Mouse (Mus musculus) testis, adult 2 months (tissue): ENCODE results near the gene Mon1b. TPM values are rescaled to one million over a fixed set of nuclear protein-coding genes. Genes with fewer than 3 reads are reported as not detected.

Experiments used
- H3K27ac ChIP-seq: fragments of 200-500 bp; 2 replicates; pipeline ENCODE4 v1.5.1; 2012; ENCODE audit warnings: low read depth, low read length; ENCODE audit not compliant: control insufficient read depth, insufficient read depth
- H3K27me3 ChIP-seq: fragments of 200-500 bp; 2 replicates; pipeline ENCODE4 v1.6.1; 2012; ENCODE audit warnings: mild to moderate bottlenecking, low read length, moderate library complexity; ENCODE audit not compliant: control insufficient read depth, insufficient read depth
- H3K36me3 ChIP-seq: fragments of 200-500 bp; 2 replicates; pipeline ENCODE4 v1.6.1; 2012; ENCODE audit warnings: mild to moderate bottlenecking, low read length; ENCODE audit not compliant: control insufficient read depth, insufficient read depth
- H3K4me1 ChIP-seq: fragments of 200-500 bp; 2 replicates; pipeline ENCODE4 v1.6.1; 2012; ENCODE audit warnings: low read length; ENCODE audit not compliant: control insufficient read depth, insufficient read depth
- H3K4me3 ChIP-seq: fragments of 200-500 bp; 2 replicates; pipeline ENCODE4 v1.5.1; 2012; ENCODE audit warnings: low read depth, mild to moderate bottlenecking, low read length, moderate library complexity, mixed read lengths; ENCODE audit not compliant: control insufficient read depth
- CTCF ChIP-seq: fragments of 200-500 bp; IDR thresholded peaks from 2 replicates; pipeline ENCODE4 v1.5.1; 2012; ENCODE audit warnings: low read depth, mild to moderate bottlenecking, inconsistent platforms, low read length, moderate library complexity; ENCODE audit not compliant: control insufficient read depth, insufficient read depth, insufficient replicate concordance
- POLR2A ChIP-seq: fragments of 200-500 bp; IDR thresholded peaks from 2 replicates; pipeline ENCODE4 v1.6.1; 2012; ENCODE audit warnings: low read depth, mild to moderate bottlenecking, inconsistent platforms, low read length, moderate library complexity; ENCODE audit not compliant: control insufficient read depth
- polyA plus RNA-seq: library from polyadenylated mRNA; depleted of rRNA; stranded (reverse); fragments of >200 nt; gene quantifications from 2 replicates; pipeline ENCODE4 v1.2.3, GENCODE M21; 2012; rRNA removed

Mon1b gene
- polyA plus RNA-seq, 1 experiment: 4.8 TPM

- Histone ChIP-seq H3K27ac (no peak overlapping the region), H3K27me3 (no peaks in the 10 kb centered on the region), H3K4me1 (no peaks in the 10 kb centered on the region), H3K4me3 (no peak overlapping the region), H3K36me3 (no peaks in the 10 kb centered on the region)
- no peak for TF ChIP-seq CTCF
- no peak for TF ChIP-seq POLR2A
These were observed 39.9 kb downstream of the Mon1b start for GRCm38 (mm10) chr8:113675281-113675680.

- H3K27ac ChIP-seq: no peak overlapping the region
- H3K27me3 ChIP-seq: no peaks in the 10 kb centered on the region
- no peaks in the 10 kb centered on the region for H3K36me3 ChIP-seq
- TF ChIP-seq POLR2A (no peak), CTCF (no peak)
- H3K4me3 ChIP-seq: no peak overlapping the region
- no peaks in the 10 kb centered on the region for H3K4me1 ChIP-seq
These were observed 41.4 kb downstream of the Mon1b start for GRCm38 (mm10) chr8:113676811-113677210.

GRCm38 (mm10) chr8:113679361-113679760 lies 44.0 kb downstream of the Mon1b start:
- Histone ChIP-seq H3K36me3 (no peaks in the 10 kb centered on the region), H3K4me1 (no peaks in the 10 kb centered on the region), H3K4me3 (no peak overlapping the region), H3K27me3 (no peaks in the 10 kb centered on the region), H3K27ac (no peak overlapping the region)
- TF ChIP-seq CTCF (no peak), POLR2A (no peak)

- H3K4me3 ChIP-seq: no peak overlapping the region
- no peaks in the 10 kb centered on the region for H3K4me1 ChIP-seq
- no peaks in the 10 kb centered on the region for H3K27me3 ChIP-seq
- H3K27ac ChIP-seq: no peak overlapping the region
- TF ChIP-seq POLR2A (no peak), CTCF (no peak)
- no peaks in the 10 kb centered on the region for H3K36me3 ChIP-seq
These were observed 52.6 kb downstream of the Mon1b start for GRCm38 (mm10) chr8:113687889-113688542.

GRCm38 (mm10) chr8:113688543-113688915 lies 53.1 kb downstream of the Mon1b start:
- Histone ChIP-seq H3K4me1 (no peaks in the 10 kb centered on the region), H3K27me3 (no peaks in the 10 kb centered on the region), H3K27ac (no peak overlapping the region), H3K4me3 (no peak overlapping the region), H3K36me3 (no peaks in the 10 kb centered on the region)
- TF ChIP-seq CTCF (no peak), POLR2A (no peak)

GRCm38 (mm10) chr8:113691622-113692343 lies 56.4 kb downstream of the Mon1b start:
- H3K36me3 ChIP-seq: no peaks in the 10 kb centered on the region

More at GRCm38 (mm10) chr8:113691622-113692343, 56.4 kb downstream of the Mon1b start:
- no peaks in the 10 kb centered on the region for H3K27me3 ChIP-seq
- no peak for TF ChIP-seq CTCF
- TF ChIP-seq POLR2A: no peak
- no peak overlapping the region for H3K27ac ChIP-seq
- no peak overlapping the region for H3K4me3 ChIP-seq
- H3K4me1 ChIP-seq: no peaks in the 10 kb centered on the region

Other genes with a start within 250 kb of the Mon1b start
- 33.3 and 38.1 TPM in 2 replicates for gene Syce1l, start 7.6 kb downstream of the Mon1b start, polyA plus RNA-seq
- 0.11 and 0.32 TPM in 2 replicates for gene Adamts18, start 213.2 kb downstream of the Mon1b start, polyA plus RNA-seq